Mouse (Mus musculus): ENCODE results near the gene Srek1.

- TF ChIP-seq CTCF (IDR thresholded peaks at IDR 0.05; ENCODE audit: borderline replicate concordance, insufficient read depth, low read length) = no peak
- TF ChIP-seq POLR2A (IDR thresholded peaks at IDR 0.05; ENCODE audit: low read depth, low read length) = no peak
These were observed 38.9 kb downstream of the Srek1 start for GRCm38 (mm10) chr13:103735330-103736007.

Measured in embryonic fibroblast, embryonic 13.5 days (primary cell).